Mouse (Mus musculus) heart, embryonic 14.5 days (tissue): ENCODE data around the gene Olfr1396. TPM values are rescaled to one million over a fixed set of nuclear protein-coding genes. Genes with fewer than 3 reads are reported as not detected.
A peak's percentile ranks its signal among the peaks of the same experiment; 100 is the strongest.

Source experiments
- ATAC-seq: fragments of 200-750 bp; cut with Nextera tagmentation; 2 replicates; pipeline ENCODE4 v1.8.0; 2017; ENCODE audit warnings: low read depth, moderate TSS enrichment; ENCODE audit not compliant: insufficient number of reproducible peaks, insufficient read depth, low FRiP score
- H3K27ac ChIP-seq, 2 experiments: fragments of 200-500 bp in 1 of 2; fragments of 300-500 bp in 1 of 2; sonication (generic) in 1 of 2; replicated peaks in 1 of 2; 2 replicates each; pipeline ENCODE4 v1.5.1; 2012 to 2014; ENCODE audit warnings: low read depth in 2 of 2, low read length in 2 of 2, control low read depth in 1 of 2, mild to moderate bottlenecking in 1 of 2, mixed read lengths in 1 of 2; ENCODE audit not compliant: control insufficient read depth in 1 of 2, insufficient read depth in 1 of 2
- H3K27me3 ChIP-seq: fragments of 300-500 bp; sonication (generic); 2 replicates; pipeline ENCODE4 v1.6.1; 2014; ENCODE audit warnings: mild to moderate bottlenecking, low read length, control low read depth; ENCODE audit not compliant: control insufficient read depth, insufficient read depth
- H3K36me3 ChIP-seq: fragments of 300-500 bp; sonication (generic); 2 replicates; pipeline ENCODE4 v1.6.1; 2014; ENCODE audit warnings: mild to moderate bottlenecking, control low read depth, low read length, mixed read lengths; ENCODE audit not compliant: control insufficient read depth, insufficient read depth
- H3K4me1 ChIP-seq, 2 experiments: fragments of 200-500 bp in 1 of 2; fragments of 300-500 bp in 1 of 2; sonication (generic) in 1 of 2; 2 replicates each; pipeline ENCODE4 v1.6.1; 2012 to 2014; ENCODE audit warnings: low read length in 2 of 2, control low read depth in 1 of 2, mixed read lengths in 1 of 2; ENCODE audit not compliant: control insufficient read depth in 2 of 2, insufficient read depth in 2 of 2
- H3K4me2 ChIP-seq: fragments of 300-500 bp; sonication (generic); 2 replicates; pipeline ENCODE4 v1.6.1; 2014; ENCODE audit warnings: mild to moderate bottlenecking, low read length
- H3K4me3 ChIP-seq, 2 experiments: fragments of 200-500 bp in 1 of 2; fragments of 300-500 bp in 1 of 2; sonication (generic) in 1 of 2; 2 replicates each; pipeline ENCODE4 v1.5.1; 2012 to 2014; ENCODE audit warnings: low read length in 2 of 2, mild to moderate bottlenecking in 2 of 2, control low read depth in 1 of 2, low read depth in 1 of 2, moderate library complexity in 1 of 2; ENCODE audit not compliant: control insufficient read depth in 1 of 2, insufficient read depth in 1 of 2
- H3K9ac ChIP-seq: fragments of 300-500 bp; sonication (generic); 2 replicates; pipeline ENCODE4 v1.6.1; 2014; ENCODE audit warnings: mild to moderate bottlenecking, low read length
- H3K9me3 ChIP-seq: fragments of 300-500 bp; sonication (generic); 2 replicates; pipeline ENCODE4 v1.6.1; 2016; ENCODE audit warnings: low read length, control low read depth; ENCODE audit not compliant: control insufficient read depth
- WGBS: fragments of 180-500 bp; shearing (Covaris S2); extraction: QIAGEN DNeasy Blood & Tissue Kit; methylation state at CpG from one replicate; pipeline ENCODE4 v1.1.7; 2014; 5-methylcytosine and 5-hydroxymethylcytosine counted together
- polyA plus RNA-seq: library from polyadenylated mRNA; unstranded; fragments of >200 nt; fragmentation: Nextera tagmentation; extraction: Ambion mirVana; gene quantifications from 2 replicates; pipeline ENCODE4 v1.2.1, GENCODE M21; 2014

Olfr1396 gene
- polyA plus RNA-seq, 1 experiment from 2014 or later: not detected

DNA sequence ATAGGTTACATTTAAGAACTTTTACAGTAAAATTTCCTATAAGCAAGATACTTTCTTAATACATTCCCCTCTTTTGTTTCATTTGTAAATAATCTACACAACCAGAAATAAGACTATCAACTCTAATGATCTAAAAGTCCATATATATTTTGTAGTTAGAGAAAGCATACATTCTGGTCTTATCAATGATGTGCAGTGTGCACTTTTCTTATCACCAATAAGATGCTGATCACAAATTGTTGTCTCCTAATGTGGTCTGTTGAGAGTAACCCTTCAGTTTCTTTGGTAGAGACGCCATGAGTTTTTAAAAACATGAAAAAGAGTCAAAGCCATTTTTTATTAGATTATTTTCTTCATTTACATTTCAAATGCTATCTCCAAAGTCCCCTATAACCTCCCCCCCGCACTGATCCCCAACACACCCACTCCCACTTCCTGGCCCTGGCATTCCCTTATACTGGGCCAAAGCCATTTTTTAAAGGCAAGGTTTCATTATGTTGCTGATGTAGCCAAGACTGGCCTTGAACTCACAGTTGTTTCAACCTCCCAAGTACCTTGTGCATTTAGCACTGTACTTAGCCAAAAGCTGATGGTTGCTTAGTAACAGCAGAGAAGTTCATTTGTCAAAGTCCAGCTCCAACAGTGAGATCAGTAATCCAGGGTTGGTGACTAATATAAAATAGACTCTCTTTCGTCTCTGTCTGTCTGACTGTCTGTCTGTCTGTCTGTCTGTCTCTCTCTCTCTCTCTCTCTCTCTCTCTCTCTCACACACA, 24.8 kb downstream of the Olfr1396 start:
- Histone ChIP-seq H3K9me3 (no peaks in the 10 kb centered on the region), H3K9ac (no peak overlapping the region), H3K4me3 (no peak overlapping the region), H3K27ac (no peak overlapping the region), H3K36me3 (no peaks in the 10 kb centered on the region), H3K4me2 (no peak overlapping the region), H3K27me3 (no peaks in the 10 kb centered on the region), H3K4me1 (peaks cover 0 to 4% of the 10 kb centered on the region in 2 experiments; a peak in 2 of 4 replicates)
- no peak for ATAC-seq
- WGBS: 78% methylated on average over 3 of the region's 3 CpGs

DNA sequence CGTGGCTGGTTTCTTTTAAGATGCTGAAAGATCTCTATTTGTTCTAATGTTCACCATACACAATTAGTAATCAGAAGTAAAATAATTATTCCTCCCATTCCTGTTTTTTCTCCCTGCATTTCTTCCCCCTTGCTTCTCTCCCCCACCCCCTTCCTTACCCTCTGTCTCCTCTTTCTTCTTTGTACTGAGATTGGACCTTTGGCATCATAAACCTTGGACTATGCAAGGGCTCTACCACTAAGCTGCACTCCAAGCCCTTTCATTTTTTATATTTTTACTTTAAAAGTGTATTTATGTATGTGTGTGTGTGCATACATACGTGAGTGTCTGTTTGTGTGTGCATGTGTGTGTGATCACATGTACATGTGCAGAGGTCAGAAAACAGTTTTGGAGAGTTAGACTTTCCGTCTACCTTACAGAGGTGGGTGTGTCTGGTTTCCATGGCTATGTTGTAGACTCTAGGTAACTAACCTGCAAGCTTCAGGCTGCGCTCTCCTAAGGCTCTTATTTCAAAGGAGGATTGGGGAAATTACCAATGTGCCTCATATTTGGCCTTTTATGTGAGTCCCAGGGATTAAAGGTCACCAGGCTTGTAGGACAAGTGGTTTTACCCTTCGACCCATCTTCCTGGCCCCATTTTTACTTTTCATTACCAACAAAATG, 25.6 kb downstream of the Olfr1396 start:
- no peaks in the 10 kb centered on the region for H3K36me3 ChIP-seq
- no peaks in the 10 kb centered on the region for H3K27me3 ChIP-seq
- H3K4me3 ChIP-seq: no peak overlapping the region
- no peak overlapping the region for H3K9ac ChIP-seq
- peaks cover 0 to 4% of the 10 kb centered on the region in 2 experiments; a peak in 2 of 4 replicates for H3K4me1 ChIP-seq
- WGBS: 90% methylated on average over 5 of the region's 5 CpGs
- no peak overlapping the region for H3K4me2 ChIP-seq
- ATAC-seq: no peak
- H3K9me3 ChIP-seq: no peaks in the 10 kb centered on the region
- no peak overlapping the region for H3K27ac ChIP-seq

DNA sequence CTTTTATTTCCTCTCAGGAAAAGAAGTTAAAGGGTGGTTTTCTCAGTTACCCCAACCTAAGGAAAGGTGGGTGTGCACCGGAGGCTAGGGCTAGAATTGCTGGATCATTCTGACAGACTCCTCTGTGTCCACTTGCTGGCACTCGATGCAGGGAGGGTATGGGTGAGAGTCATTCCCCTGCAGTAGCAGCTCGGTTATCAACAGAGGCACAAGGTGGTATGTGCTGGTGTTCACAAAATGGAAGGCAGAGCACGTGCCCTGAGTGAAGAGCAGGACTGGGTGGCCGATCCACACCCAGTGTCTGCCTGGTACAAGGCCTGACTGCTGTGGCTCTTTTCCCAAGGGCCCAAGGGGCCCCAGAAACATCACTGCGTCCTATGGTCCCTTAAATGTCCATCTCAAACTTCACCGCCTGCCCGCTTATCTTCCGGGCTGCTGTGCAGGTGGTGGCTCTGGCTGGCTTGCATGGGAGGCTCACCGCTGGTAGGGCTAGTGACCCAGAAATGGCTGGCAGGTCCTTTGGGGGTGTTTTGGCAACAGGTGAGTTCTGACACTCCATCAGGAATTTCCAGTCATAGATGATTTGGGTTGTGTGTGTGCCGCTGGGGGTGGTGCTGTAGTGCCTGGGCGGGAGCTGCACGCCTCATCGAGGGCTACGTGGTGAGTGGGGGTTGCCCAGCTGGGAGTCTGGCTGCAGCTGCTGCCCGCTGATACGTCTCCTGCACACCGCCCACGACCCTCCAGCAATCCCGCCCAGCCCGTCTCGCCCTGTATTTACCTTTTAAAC, 26.7 kb downstream of the Olfr1396 start:
- no peak overlapping the region for H3K27ac ChIP-seq
- H3K36me3 ChIP-seq: no peaks in the 10 kb centered on the region
- peaks cover 0 to 4% of the 10 kb centered on the region in 2 experiments; a peak in 2 of 4 replicates for H3K4me1 ChIP-seq
- H3K27me3 ChIP-seq: no peaks in the 10 kb centered on the region
- H3K4me2 ChIP-seq: peak overlapping the region; percentile 58
- ATAC-seq: no peak
- no peaks in the 10 kb centered on the region for H3K9me3 ChIP-seq
- H3K9ac ChIP-seq: no peak overlapping the region
- WGBS: 30% methylated on average over 22 of the region's 22 CpGs
- peak overlapping the region; percentile 9 to 11; a peak in 2 of 4 replicates for H3K4me3 ChIP-seq

- H3K4me2 ChIP-seq: no peak overlapping the region
- H3K36me3 ChIP-seq: no peaks in the 10 kb centered on the region
- WGBS: 78% methylated on average over 6 of the region's 6 CpGs
- no peak for ATAC-seq
- no peak overlapping the region for H3K9ac ChIP-seq
- H3K4me1 ChIP-seq: peaks cover 0 to 4% of the 10 kb centered on the region in 2 experiments; a peak in 2 of 4 replicates
- H3K9me3 ChIP-seq: no peaks in the 10 kb centered on the region
- H3K27me3 ChIP-seq: no peaks in the 10 kb centered on the region
- H3K4me3 ChIP-seq: no peak overlapping the region
- no peak overlapping the region for H3K27ac ChIP-seq
Observed at GRCm38 (mm10) chr11:49086858-49087361, 27.8 kb downstream of the Olfr1396 start.

- Histone ChIP-seq H3K27ac (no peak overlapping the region), H3K36me3 (no peaks in the 10 kb centered on the region), H3K4me3 (no peak overlapping the region), H3K9me3 (no peaks in the 10 kb centered on the region), H3K27me3 (no peaks in the 10 kb centered on the region), H3K4me1 (peaks cover 0 to 4% of the 10 kb centered on the region in 2 experiments; a peak in 2 of 4 replicates), H3K9ac (no peak overlapping the region), H3K4me2 (no peak overlapping the region)
- no peak for ATAC-seq
- 30% methylated on average over 3 of the region's 3 CpGs for WGBS
Observed at GRCm38 (mm10) chr11:49084875-49085274, 29.8 kb downstream of the Olfr1396 start.

- Histone ChIP-seq H3K4me2 (no peak overlapping the region), H3K4me1 (peaks cover 0 to 4% of the 10 kb centered on the region in 2 experiments; a peak in 2 of 4 replicates), H3K27me3 (no peaks in the 10 kb centered on the region), H3K27ac (no peak overlapping the region), H3K9ac (no peak overlapping the region), H3K4me3 (no peak overlapping the region), H3K36me3 (no peaks in the 10 kb centered on the region), H3K9me3 (no peaks in the 10 kb centered on the region)
- ATAC-seq: no peak
- WGBS: 43% methylated on average over 1 of the region's 1 CpGs
Observed at GRCm38 (mm10) chr11:49084385-49084784, 30.3 kb downstream of the Olfr1396 start.

DNA sequence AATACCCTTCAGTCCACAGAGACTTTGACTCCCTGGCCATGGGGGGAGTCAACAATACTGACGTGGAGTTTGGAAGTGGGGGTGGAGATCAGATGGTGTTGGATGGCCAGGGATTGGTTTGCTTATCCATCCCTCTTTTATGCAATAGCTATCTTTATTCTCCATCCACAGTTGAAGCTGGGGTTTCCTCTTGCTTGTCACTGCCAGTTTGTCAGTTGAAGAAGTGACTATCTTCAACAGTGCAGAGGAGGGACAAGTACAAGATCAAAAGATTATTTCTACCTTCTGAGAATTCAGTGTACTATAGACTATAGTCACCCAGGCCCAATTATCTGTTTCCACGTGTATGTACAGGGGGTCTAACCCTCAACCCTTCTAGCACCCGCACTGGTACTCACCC, 30.9 kb downstream of the Olfr1396 start:
- 76% methylated on average over 3 of the region's 3 CpGs for WGBS
- no peaks in the 10 kb centered on the region for H3K27me3 ChIP-seq
- peaks cover 0 to 4% of the 10 kb centered on the region in 2 experiments; a peak in 2 of 4 replicates for H3K4me1 ChIP-seq
- no peaks in the 10 kb centered on the region for H3K9me3 ChIP-seq
- H3K36me3 ChIP-seq: no peaks in the 10 kb centered on the region
- no peak for ATAC-seq
- no peak overlapping the region for H3K27ac ChIP-seq
- H3K4me2 ChIP-seq: no peak overlapping the region
- H3K4me3 ChIP-seq: no peak overlapping the region
- H3K9ac ChIP-seq: no peak overlapping the region
